Mouse (Mus musculus) CD4-positive, CD25-positive, alpha-beta regulatory T cell, adult 2 months (primary cell): ENCODE measurements around the gene Dnajc1.

Experiments
- DNase-seq: peaks from one replicate; pipeline ENCODE4 v3.0.0-alpha.2; 2012; ENCODE audit warnings: low read depth, low spot score

The Dnajc1 gene

GRCm38 (mm10) chr2:18201820-18202462 is 190.7 kb downstream of the Dnajc1 start:
- no peak for DNase-seq

- DNase-seq, result peak; percentile 19
These were observed 196.8 kb downstream of the Dnajc1 start for GRCm38 (mm10) chr2:18195691-18196396.

GRCm38 (mm10) chr2:18195285-18195684 is 197.3 kb downstream of the Dnajc1 start:
- DNase-seq, result no peak

GRCm38 (mm10) chr2:18188367-18188766 is 204.3 kb downstream of the Dnajc1 start:
- DNase-seq, result no peak

GRCm38 (mm10) chr2:18183079-18183478 is 209.6 kb downstream of the Dnajc1 start:
- DNase-seq, result no peak

- no peak for DNase-seq
These were observed 211.0 kb downstream of the Dnajc1 start for GRCm38 (mm10) chr2:18181631-18182030.

GRCm38 (mm10) chr2:18180323-18180722 is 212.3 kb downstream of the Dnajc1 start:
- no peak for DNase-seq

- no peak for DNase-seq
These were observed 216.4 kb downstream of the Dnajc1 start for GRCm38 (mm10) chr2:18176235-18176634.

GRCm38 (mm10) chr2:18175234-18175633 is 217.4 kb downstream of the Dnajc1 start:
- no peak for DNase-seq

- no peak for DNase-seq
These were observed 223.3 kb downstream of the Dnajc1 start for GRCm38 (mm10) chr2:18169174-18169948.

GRCm38 (mm10) chr2:18165511-18165910 is 227.1 kb downstream of the Dnajc1 start:
- no peak for DNase-seq

GRCm38 (mm10) chr2:18160992-18161391 is 231.6 kb downstream of the Dnajc1 start:
- DNase-seq, result no peak

GRCm38 (mm10) chr2:18159426-18159825 is 233.2 kb downstream of the Dnajc1 start:
- DNase-seq, result no peak

- no peak for DNase-seq
These were observed 236.5 kb downstream of the Dnajc1 start for GRCm38 (mm10) chr2:18156131-18156530.
